Mouse (Mus musculus): ENCODE measurements around the gene Higd1b. TPM values are rescaled to one million over a fixed set of nuclear protein-coding genes. Genes with fewer than 3 reads are reported as not detected.

Higd1b gene
- not detected for polyA plus RNA-seq (2015; fragmentation: Illumina TruSeq; extraction: RNeasy Lipid Tissue Mini Kit (QIAGEN cat#74804); ENCODE audit: insufficient read depth, low replicate concordance)

DNA sequence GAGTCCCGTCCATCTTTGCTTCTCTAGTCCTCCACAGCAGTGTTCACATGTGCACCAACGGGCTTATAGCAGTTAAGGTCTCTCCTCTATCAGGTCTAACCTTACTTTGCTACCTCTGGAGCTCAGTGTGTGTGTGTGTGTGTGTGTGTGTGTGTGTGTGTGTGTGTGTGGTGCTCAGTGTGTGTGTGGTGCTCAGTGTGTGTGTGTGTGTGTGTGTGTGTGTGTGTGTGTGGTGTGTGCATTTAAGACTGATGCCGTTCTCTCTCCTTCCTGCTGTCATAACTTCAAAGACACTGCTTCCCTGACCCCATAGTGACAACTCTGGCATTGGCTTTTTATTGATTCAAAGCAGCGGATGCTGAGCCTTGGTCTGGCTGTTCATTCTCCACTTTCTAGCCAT lies at the start of gene Higd1b:
Higd1b (plus strand) TSS at position 301 of the 400 bp plus-strand sequence.

DNA sequence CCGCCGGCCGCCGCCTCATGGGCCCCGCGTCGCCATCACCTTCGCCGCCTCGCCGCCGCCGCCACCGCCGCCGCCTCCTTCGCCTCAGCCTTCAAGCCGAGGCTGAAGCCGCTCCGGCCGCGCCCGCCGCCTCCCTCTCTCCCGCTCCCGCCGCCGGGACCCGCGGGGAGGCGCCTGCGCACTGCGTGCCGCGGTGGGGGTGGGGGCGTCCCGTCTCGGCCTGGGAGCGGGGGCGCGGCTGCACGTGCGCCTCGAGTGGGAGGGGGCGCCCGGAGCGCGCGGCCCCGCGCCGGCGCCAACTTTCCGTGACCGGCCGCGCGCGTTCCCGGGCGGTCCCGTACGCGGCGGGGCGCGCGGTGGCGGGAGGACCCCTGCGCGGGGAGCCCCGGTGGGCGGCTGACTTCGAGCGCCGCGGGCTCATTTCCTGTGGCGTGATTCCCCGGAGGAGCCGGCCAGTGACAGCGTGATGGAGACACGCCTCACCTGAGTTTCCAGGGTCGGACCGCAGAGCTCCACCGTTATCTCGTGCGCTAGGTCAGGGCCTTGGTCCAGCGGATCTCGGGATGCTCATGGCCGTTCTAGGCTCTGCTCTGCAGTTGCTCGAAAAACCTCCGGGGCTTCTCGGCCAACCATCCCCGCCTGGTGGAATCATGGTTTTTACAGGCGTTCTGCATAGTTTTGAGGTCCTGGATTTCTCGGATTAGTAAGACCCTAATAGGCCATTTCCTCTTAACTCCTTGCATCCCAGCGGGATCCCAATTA lies 16.4 kb upstream of the Higd1b start, which contains the start of gene Gjc1:
Gjc1 (minus strand) TSS at position 680 of the 762 bp plus-strand sequence.

DNA sequence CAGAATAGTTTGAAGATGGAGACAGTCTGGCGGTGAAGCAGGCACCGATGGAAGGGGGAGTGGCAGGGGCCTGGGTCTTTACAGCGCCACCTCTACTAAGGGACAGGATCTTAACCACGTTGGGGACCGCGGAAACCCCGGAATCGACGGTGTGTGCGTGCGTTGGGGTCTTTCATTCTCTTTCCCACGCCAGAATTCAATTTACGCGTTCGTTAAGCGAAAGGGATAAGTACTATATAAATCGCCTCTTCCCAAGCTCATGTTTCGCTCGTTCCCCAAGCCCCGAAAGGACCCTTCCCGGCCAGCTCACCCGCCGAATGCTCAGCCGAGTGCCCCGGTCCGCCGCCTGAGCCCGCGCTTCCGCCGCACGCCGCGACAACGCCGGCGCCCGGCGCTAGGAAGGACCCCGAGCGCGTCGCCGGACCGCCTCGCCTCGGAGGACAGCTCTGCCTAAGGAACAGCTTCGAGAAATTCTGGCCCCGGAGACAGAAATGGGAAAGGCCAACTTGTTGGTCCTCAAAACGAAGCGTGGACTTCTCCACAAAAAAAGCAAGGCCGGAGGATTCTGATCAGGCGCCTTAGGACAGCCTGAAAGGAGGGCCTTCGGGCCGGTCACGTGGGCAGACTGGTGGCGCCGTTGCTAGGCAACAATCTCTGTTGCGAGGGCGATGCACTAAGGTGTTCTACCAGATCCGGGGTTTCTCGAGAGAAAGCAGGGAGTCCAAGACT lies 45.1 kb downstream of the Higd1b start, which contains the start of the genes Eftud2 and Ccdc103:
Eftud2 (minus strand) TSS at position 401 of the 729 bp plus-strand sequence.
Ccdc103 (plus strand) TSS at position 620 of the 729 bp plus-strand sequence.

DNA sequence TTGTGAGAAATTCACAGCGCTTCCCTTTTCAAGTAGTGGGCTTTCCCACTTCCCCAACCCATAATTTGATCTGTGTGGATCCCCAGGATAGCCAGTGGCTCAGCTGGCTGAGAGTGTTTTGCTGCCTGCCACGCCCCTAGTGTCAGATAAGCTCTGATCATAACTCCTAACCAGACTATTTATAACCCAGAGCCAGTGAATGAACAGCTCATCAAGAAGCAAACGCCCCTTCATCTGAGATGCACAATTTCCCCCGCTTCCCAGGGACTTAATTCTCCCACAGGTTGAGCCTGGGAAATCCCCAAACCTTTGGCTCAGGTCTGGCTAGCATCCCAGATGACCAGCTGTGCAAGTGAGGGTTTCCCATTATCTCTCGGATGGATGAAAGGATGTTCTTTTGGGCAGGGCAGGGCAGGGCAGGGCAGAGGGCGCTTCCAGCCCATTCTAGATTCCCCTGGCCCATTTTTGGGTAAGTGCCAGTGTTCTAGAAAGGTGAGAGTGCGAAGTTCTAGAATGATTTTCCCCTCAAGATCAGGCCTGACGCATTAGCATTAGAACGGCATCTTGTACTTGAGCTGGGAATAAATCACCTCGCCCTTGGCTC lies 49.1 kb downstream of the Higd1b start, which contains the start of gene Fam187a:
Fam187a (plus strand) TSS at position 554 of the 604 bp plus-strand sequence.

Other genes with a start within 250 kb of the Higd1b start
- gene Fzd2, start 231.5 kb upstream of the Higd1b start, polyA plus RNA-seq (2015; fragmentation: Illumina TruSeq; extraction: RNeasy Lipid Tissue Mini Kit (QIAGEN cat#74804); ENCODE audit: insufficient read depth, low replicate concordance), result 0.61 TPM
- not detected for gene Meioc, start 172.1 kb upstream of the Higd1b start, polyA plus RNA-seq (2015; fragmentation: Illumina TruSeq; extraction: RNeasy Lipid Tissue Mini Kit (QIAGEN cat#74804); ENCODE audit: insufficient read depth, low replicate concordance)
- gene Ccdc43, start 138.1 kb upstream of the Higd1b start, polyA plus RNA-seq (2015; fragmentation: Illumina TruSeq; extraction: RNeasy Lipid Tissue Mini Kit (QIAGEN cat#74804); ENCODE audit: insufficient read depth, low replicate concordance), result 29.5 TPM
- 6.3 TPM for gene Adam11, start 74.4 kb upstream of the Higd1b start, polyA plus RNA-seq (2015; fragmentation: Illumina TruSeq; extraction: RNeasy Lipid Tissue Mini Kit (QIAGEN cat#74804); ENCODE audit: insufficient read depth, low replicate concordance)
- 5.5 TPM for gene Gjc1, start 16.1 kb upstream of the Higd1b start, polyA plus RNA-seq (2015; fragmentation: Illumina TruSeq; extraction: RNeasy Lipid Tissue Mini Kit (QIAGEN cat#74804); ENCODE audit: insufficient read depth, low replicate concordance)
- gene Eftud2, start 45.1 kb downstream of the Higd1b start, polyA plus RNA-seq (2015; fragmentation: Illumina TruSeq; extraction: RNeasy Lipid Tissue Mini Kit (QIAGEN cat#74804); ENCODE audit: insufficient read depth, low replicate concordance), result 82.0 TPM
- gene Ccdc103, start 45.4 kb downstream of the Higd1b start, polyA plus RNA-seq (2015; fragmentation: Illumina TruSeq; extraction: RNeasy Lipid Tissue Mini Kit (QIAGEN cat#74804); ENCODE audit: insufficient read depth, low replicate concordance), result not detected
- gene Fam187a, start 49.3 kb downstream of the Higd1b start, polyA plus RNA-seq (2015; fragmentation: Illumina TruSeq; extraction: RNeasy Lipid Tissue Mini Kit (QIAGEN cat#74804); ENCODE audit: insufficient read depth, low replicate concordance), result not detected
- 0.83 TPM for gene Gfap, start 65.1 kb downstream of the Higd1b start, polyA plus RNA-seq (2015; fragmentation: Illumina TruSeq; extraction: RNeasy Lipid Tissue Mini Kit (QIAGEN cat#74804); ENCODE audit: insufficient read depth, low replicate concordance)
- 2.7 TPM for gene Kif18b, start 89.3 kb downstream of the Higd1b start, polyA plus RNA-seq (2015; fragmentation: Illumina TruSeq; extraction: RNeasy Lipid Tissue Mini Kit (QIAGEN cat#74804); ENCODE audit: insufficient read depth, low replicate concordance)
- not detected for gene C1ql1, start 110.8 kb downstream of the Higd1b start, polyA plus RNA-seq (2015; fragmentation: Illumina TruSeq; extraction: RNeasy Lipid Tissue Mini Kit (QIAGEN cat#74804); ENCODE audit: insufficient read depth, low replicate concordance)
- 48.5 TPM for gene Nmt1, start 192.3 kb downstream of the Higd1b start, polyA plus RNA-seq (2015; fragmentation: Illumina TruSeq; extraction: RNeasy Lipid Tissue Mini Kit (QIAGEN cat#74804); ENCODE audit: insufficient read depth, low replicate concordance)
- gene Dcakd, start 192.5 kb downstream of the Higd1b start, polyA plus RNA-seq (2015; fragmentation: Illumina TruSeq; extraction: RNeasy Lipid Tissue Mini Kit (QIAGEN cat#74804); ENCODE audit: insufficient read depth, low replicate concordance), result 14.3 TPM